7 mouse cellular contexts compared by ENCODE assay signal in genomic region chr6:37723337-37723736, GRCm38 (mm10).
DNase-seq lines count a peak whose midpoint lies in the region; ATAC-seq and TF ChIP-seq lines count a peak whose summit lies in the region.

No protein-coding gene starts in this region.

- TF ChIP-seq CTCF in lung, embryonic 14.5 days (IDR thresholded peaks at IDR 0.05; ENCODE audit: low read depth), result no peak
- no peak for TF ChIP-seq CTCF in lung, adult 2 months (IDR thresholded peaks at IDR 0.05; ENCODE audit: insufficient read depth, low read length)

- H3K9me3 ChIP-seq in lung, embryonic 14.5 days (ENCODE audit: low read depth, low read length), result no peaks in the 10 kb centered on the region
- no peaks in the 10 kb centered on the region for H3K9me3 ChIP-seq in kidney, embryonic 16.5 days (ENCODE audit: low read length)
- no peaks in the 10 kb centered on the region for H3K9me3 ChIP-seq in midbrain, embryonic 16.5 days (replicated peaks; ENCODE audit: control insufficient read depth, low read length, poor library complexity, severe bottlenecking)

- no peaks in the 10 kb centered on the region for H3K36me3 ChIP-seq in lung, embryonic 14.5 days (ENCODE audit: insufficient read depth)
- no peaks in the 10 kb centered on the region for H3K36me3 ChIP-seq in kidney, embryonic 16.5 days (ENCODE audit: insufficient read depth, low read length)
- H3K36me3 ChIP-seq in midbrain, embryonic 16.5 days (ENCODE audit: control insufficient read depth, insufficient read depth, low read length), result no peaks in the 10 kb centered on the region

- no peaks in the 10 kb centered on the region for H3K4me1 ChIP-seq in lung, embryonic 14.5 days (ENCODE audit: insufficient read depth)
- H3K4me1 ChIP-seq in lung, adult 2 months (ENCODE audit: control insufficient read depth, insufficient read depth, low read length), result no peaks in the 10 kb centered on the region
- H3K4me1 ChIP-seq in kidney, embryonic 16.5 days (ENCODE audit: insufficient read depth, low read length), result no peaks in the 10 kb centered on the region
- H3K4me1 ChIP-seq in midbrain, embryonic 16.5 days (ENCODE audit: control insufficient read depth, insufficient read depth, low read length), result no peaks in the 10 kb centered on the region

- peak; percentile 73; the same call in 1 of the 2 replicates for ATAC-seq in lung, embryonic 14.5 days (ENCODE audit: insufficient read depth)
- ATAC-seq in granulocyte monocyte progenitor cell, adult 5-6 weeks (replicated peaks; ENCODE audit: poor library complexity, severe bottlenecking), result peak; percentile 98
- ATAC-seq in kidney, embryonic 16.5 days (ENCODE audit: low FRiP score, low TSS enrichment), result peak; percentile 70
- peak; percentile 44 for ATAC-seq in neutrophil, adult 5-6 weeks (ENCODE audit: extremely low read depth, insufficient number of reproducible peaks, low FRiP score, poor library complexity, severe bottlenecking)
- ATAC-seq in midbrain, embryonic 16.5 days, result no peak

- H3K9ac ChIP-seq in lung, embryonic 14.5 days, result no peak overlapping the region
- H3K9ac ChIP-seq in kidney, embryonic 16.5 days (replicated peaks; ENCODE audit: low read length), result no peak overlapping the region
- H3K9ac ChIP-seq in midbrain, embryonic 16.5 days (ENCODE audit: low read depth, low read length), result no peak overlapping the region

- peak overlapping the region; percentile 21; the same call in 1 of the 2 replicates for H3K27ac ChIP-seq in lung, embryonic 14.5 days (ENCODE audit: low read depth)
- H3K27ac ChIP-seq in kidney, embryonic 16.5 days (ENCODE audit: low read length), result 0 out of 2 replicates have a peak overlapping the region, but pooled peaks have one; percentile 47
- H3K27ac ChIP-seq in midbrain, embryonic 16.5 days (ENCODE audit: low read length), result no peak overlapping the region

- H3K4me2 ChIP-seq in lung, embryonic 14.5 days, result no peak overlapping the region
- no peak overlapping the region for H3K4me2 ChIP-seq in kidney, embryonic 16.5 days (replicated peaks; ENCODE audit: low read depth, low read length)
- H3K4me2 ChIP-seq in midbrain, embryonic 16.5 days (ENCODE audit: low read length), result no peak overlapping the region

- no peak for TF ChIP-seq POLR2A in lung, adult 2 months (IDR thresholded peaks at IDR 0.05; ENCODE audit: borderline replicate concordance, extremely low read depth, low read depth, low read length)

- no peaks in the 10 kb centered on the region for H3K27me3 ChIP-seq in lung, embryonic 14.5 days (ENCODE audit: insufficient read depth, low read length)
- H3K27me3 ChIP-seq in kidney, embryonic 16.5 days (ENCODE audit: insufficient read depth, low read length), result no peaks in the 10 kb centered on the region
- no peaks in the 10 kb centered on the region for H3K27me3 ChIP-seq in midbrain, embryonic 16.5 days (ENCODE audit: control insufficient read depth, insufficient read depth, low read depth, low read length)

- no peak overlapping the region for H3K4me3 ChIP-seq in lung, embryonic 14.5 days (ENCODE audit: low read depth, low read length)
- no peak overlapping the region for H3K4me3 ChIP-seq in lung, adult 2 months (replicated peaks; ENCODE audit: extremely low read depth, low read depth, low read length)
- no peak overlapping the region for H3K4me3 ChIP-seq in kidney, embryonic 16.5 days (ENCODE audit: low read length)
- no peak overlapping the region for H3K4me3 ChIP-seq in midbrain, embryonic 16.5 days (ENCODE audit: low read depth, low read length)

- DNase-seq in lung, embryonic 14.5 days, result peak; percentile 86
- no peak for DNase-seq in lung, adult 2 months
- peak; percentile 88 for DNase-seq in brain, adult 2 months (ENCODE audit: low read depth, low spot score)

- 27% methylated on average over 4 of the region's 4 CpGs for WGBS in lung, embryonic 14.5 days
- WGBS in lung, adult 2 months, result 15% methylated on average over 4 of the region's 4 CpGs
- WGBS in kidney, embryonic 16.5 days, result 54% methylated on average over 4 of the region's 4 CpGs
- WGBS in midbrain, embryonic 16.5 days, result 67% methylated on average over 4 of the region's 4 CpGs
